Mouse (Mus musculus): ENCODE measurements around the gene Cdk5. TPM values are rescaled to one million over a fixed set of nuclear protein-coding genes. Genes with fewer than 3 reads are reported as not detected.
"Not testable (repeated sequence)": the region's sequence is repeated elsewhere in the genome, so short reads cannot be mapped to it uniquely, and the experiment has no call there.

Cdk5 gene
- polyA plus RNA-seq, 1 experiment from 2014 or later = 8.8 TPM

DNA sequence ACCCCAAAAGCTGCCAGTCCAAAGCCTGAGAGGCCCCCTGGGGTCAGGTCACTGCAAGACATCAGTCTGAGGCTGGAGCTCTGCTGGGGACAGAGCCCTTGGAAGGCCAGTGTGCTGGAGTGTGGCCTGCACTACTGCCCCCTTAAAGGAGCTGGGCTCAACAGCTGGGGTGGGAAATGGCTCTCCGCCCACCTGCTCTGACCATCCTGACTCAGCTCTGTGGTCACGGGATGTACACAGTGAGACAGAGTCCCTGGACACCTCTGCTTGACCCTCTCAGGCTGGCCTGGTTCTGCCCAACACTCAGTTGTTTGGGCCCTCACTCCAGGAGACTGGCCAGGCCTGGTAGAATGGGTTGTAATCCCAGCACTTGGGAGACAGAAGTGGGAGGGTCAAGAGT lies 13.9 kb downstream of the Cdk5 start:
- no peak overlapping the region for H3K4me3 ChIP-seq (ENCODE audit: low read depth, low read length)
- H3K36me3 ChIP-seq (ENCODE audit: control insufficient read depth, insufficient read depth) = no peaks in the 10 kb centered on the region; the same call in 1 of the 2 replicates
- peaks cover 3% of the 10 kb centered on the region; the same call in 1 of the 2 replicates for H3K4me1 ChIP-seq (ENCODE audit: control insufficient read depth, low read depth, low read length)
- no peak for ATAC-seq (ENCODE audit: low read depth)
- no peaks in the 10 kb centered on the region for H3K27me3 ChIP-seq (ENCODE audit: control insufficient read depth, insufficient read depth, low read depth, low read length)
- H3K9me3 ChIP-seq (replicated peaks; ENCODE audit: control insufficient read depth, low read length) = no peaks in the 10 kb centered on the region
- WGBS (ENCODE audit: insufficient replicate concordance) = 77% methylated on average over 2 of the region's 2 CpGs
- H3K4me2 ChIP-seq (ENCODE audit: low read depth, low read length) = no peak overlapping the region
- H3K27ac ChIP-seq (ENCODE audit: low read length) = no peak overlapping the region
- no peak overlapping the region for H3K9ac ChIP-seq (ENCODE audit: low read depth, low read length)

DNA sequence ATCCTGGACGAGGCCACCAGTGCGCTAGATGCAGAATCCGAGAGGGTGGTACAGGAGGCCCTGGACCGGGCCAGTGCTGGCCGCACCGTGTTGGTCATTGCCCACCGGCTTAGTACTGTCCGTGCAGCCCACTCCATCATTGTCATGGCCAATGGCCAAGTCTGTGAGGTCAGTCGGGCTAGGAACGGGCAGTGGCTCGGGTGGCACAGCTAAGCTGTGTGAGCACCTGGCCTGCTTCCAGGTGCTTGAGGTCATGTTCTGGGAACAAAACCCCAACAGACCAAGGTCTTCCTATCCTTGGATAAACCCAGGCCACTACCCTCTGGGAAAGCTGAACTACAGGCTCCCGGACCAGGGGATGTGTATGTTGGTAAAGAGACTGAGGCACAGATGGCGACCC lies 14.7 kb downstream of the Cdk5 start:
- Histone ChIP-seq H3K27me3 (ENCODE audit: control insufficient read depth, insufficient read depth, low read depth, low read length) (no peaks in the 10 kb centered on the region), H3K36me3 (ENCODE audit: control insufficient read depth, insufficient read depth) (no peaks in the 10 kb centered on the region; the same call in 1 of the 2 replicates), H3K9me3 (replicated peaks; ENCODE audit: control insufficient read depth, low read length) (no peaks in the 10 kb centered on the region), H3K27ac (ENCODE audit: low read length) (no peak overlapping the region), H3K4me3 (ENCODE audit: low read depth, low read length) (no peak overlapping the region), H3K4me2 (ENCODE audit: low read depth, low read length) (no peak overlapping the region), H3K9ac (ENCODE audit: low read depth, low read length) (no peak overlapping the region), H3K4me1 (ENCODE audit: control insufficient read depth, low read depth, low read length) (peaks cover 3% of the 10 kb centered on the region; the same call in 1 of the 2 replicates)
- no peak for ATAC-seq (ENCODE audit: low read depth)
- WGBS (ENCODE audit: insufficient replicate concordance) = 86% methylated on average over 13 of the region's 13 CpGs

DNA sequence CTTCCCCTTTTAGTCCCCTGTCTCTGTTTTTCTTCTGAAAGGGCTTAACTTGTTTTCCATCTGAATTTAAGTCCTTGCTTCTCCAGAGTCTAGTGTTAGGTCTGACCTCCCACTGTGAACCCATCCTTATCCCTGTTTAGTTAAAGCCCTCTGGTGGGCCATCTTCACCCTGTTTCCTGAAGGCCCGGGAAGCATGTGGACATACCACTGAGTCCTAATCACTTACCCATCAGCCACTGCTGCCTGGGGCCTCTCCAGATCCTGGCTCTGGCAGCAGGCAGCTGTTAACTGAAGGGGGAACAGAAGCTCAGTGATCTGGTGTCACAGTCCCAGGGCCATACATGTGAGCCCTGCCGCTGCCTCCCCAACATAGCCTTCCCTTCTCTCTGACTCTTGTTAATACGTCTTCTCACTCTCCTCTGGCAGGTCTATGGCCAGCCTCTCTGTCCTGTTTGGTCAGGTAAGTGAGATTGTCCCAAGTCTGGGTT lies 17.9 kb downstream of the Cdk5 start:
- H3K27me3 ChIP-seq (ENCODE audit: control insufficient read depth, insufficient read depth, low read depth, low read length) = no peaks in the 10 kb centered on the region
- 60% methylated on average over 3 of the region's 3 CpGs for WGBS (ENCODE audit: insufficient replicate concordance)
- no peak overlapping the region for H3K4me3 ChIP-seq (ENCODE audit: low read depth, low read length)
- H3K9me3 ChIP-seq (replicated peaks; ENCODE audit: control insufficient read depth, low read length) = no peaks in the 10 kb centered on the region
- H3K9ac ChIP-seq (ENCODE audit: low read depth, low read length) = no peak overlapping the region
- H3K36me3 ChIP-seq (ENCODE audit: control insufficient read depth, insufficient read depth) = no peaks in the 10 kb centered on the region; the same call in 1 of the 2 replicates
- no peak for ATAC-seq (ENCODE audit: low read depth)
- H3K27ac ChIP-seq (ENCODE audit: low read length) = no peak overlapping the region
- peaks cover 3% of the 10 kb centered on the region; the same call in 1 of the 2 replicates for H3K4me1 ChIP-seq (ENCODE audit: control insufficient read depth, low read depth, low read length)
- H3K4me2 ChIP-seq (ENCODE audit: low read depth, low read length) = no peak overlapping the region

DNA sequence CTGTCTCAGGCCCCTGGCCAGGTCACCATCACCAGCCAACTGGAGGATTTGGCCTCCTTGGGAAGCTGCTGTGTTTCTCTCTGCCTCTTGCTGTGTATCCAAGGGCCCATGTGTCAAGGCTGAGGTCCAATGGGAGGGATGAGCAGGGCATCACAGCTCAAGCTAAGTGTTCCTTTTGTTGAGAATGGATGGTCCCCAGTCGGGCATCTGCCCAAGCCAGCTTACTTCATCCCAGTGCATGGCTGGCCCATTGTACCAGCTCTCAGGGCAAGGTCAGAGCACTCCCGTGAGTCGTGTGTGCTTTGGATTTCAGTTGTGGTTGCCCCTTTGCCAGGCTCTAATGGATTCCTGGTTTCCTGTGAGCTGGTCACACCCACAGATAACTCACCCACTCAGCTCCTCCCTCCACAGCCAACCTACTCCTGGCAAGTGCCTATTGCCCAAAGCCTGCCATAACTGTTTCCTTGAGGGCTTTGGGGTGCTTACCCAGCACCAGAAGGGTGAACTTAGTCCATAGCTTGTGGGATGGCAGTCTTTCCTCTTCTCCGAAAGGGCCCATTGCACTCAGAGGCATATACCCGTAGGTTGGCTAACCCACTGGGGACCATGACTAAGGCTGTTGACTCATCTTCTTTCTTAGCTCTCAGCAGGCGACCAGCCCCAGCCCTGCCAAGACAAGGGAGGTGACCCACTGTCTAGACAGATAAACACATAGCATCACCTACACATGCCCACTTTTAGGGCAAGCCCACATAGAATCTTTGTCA lies 18.6 kb downstream of the Cdk5 start:
- H3K9ac ChIP-seq (ENCODE audit: low read depth, low read length) = no peak overlapping the region
- H3K27me3 ChIP-seq (ENCODE audit: control insufficient read depth, insufficient read depth, low read depth, low read length) = no peaks in the 10 kb centered on the region
- 55% methylated on average over 6 of the region's 6 CpGs for WGBS (ENCODE audit: insufficient replicate concordance)
- peaks cover 3% of the 10 kb centered on the region; the same call in 1 of the 2 replicates for H3K4me1 ChIP-seq (ENCODE audit: control insufficient read depth, low read depth, low read length)
- no peaks in the 10 kb centered on the region for H3K9me3 ChIP-seq (replicated peaks; ENCODE audit: control insufficient read depth, low read length)
- no peak overlapping the region for H3K4me2 ChIP-seq (ENCODE audit: low read depth, low read length)
- no peak overlapping the region for H3K27ac ChIP-seq (ENCODE audit: low read length)
- H3K4me3 ChIP-seq (ENCODE audit: low read depth, low read length) = no peak overlapping the region
- no peak for ATAC-seq (ENCODE audit: low read depth)
- H3K36me3 ChIP-seq (ENCODE audit: control insufficient read depth, insufficient read depth) = no peaks in the 10 kb centered on the region; the same call in 1 of the 2 replicates

DNA sequence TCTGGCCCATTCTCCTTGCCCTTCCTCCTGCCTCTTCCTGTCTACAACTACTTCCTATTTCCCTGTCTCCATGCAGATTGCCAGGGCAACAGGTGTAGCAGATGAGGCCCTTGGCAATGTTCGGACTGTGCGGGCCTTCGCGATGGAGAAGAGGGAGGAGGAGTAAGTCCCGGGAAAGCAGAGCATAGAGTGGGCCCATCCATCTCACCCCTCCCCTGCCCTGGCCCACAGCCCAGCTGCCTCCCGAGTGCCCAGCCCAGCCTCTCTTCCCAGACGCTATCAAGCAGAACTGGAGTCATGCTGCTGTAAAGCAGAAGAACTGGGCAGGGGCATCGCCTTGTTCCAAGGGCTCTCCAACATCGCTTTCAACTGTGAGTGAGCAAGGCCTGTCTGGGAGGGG lies 21.4 kb downstream of the Cdk5 start:
- 76% methylated on average over 9 of the region's 9 CpGs for WGBS (ENCODE audit: insufficient replicate concordance)
- Histone ChIP-seq H3K9ac (ENCODE audit: low read depth, low read length) (no peak overlapping the region), H3K27ac (ENCODE audit: low read length) (no peak overlapping the region), H3K4me1 (ENCODE audit: control insufficient read depth, low read depth, low read length) (peaks cover 3% of the 10 kb centered on the region; the same call in 1 of the 2 replicates), H3K9me3 (replicated peaks; ENCODE audit: control insufficient read depth, low read length) (no peaks in the 10 kb centered on the region), H3K27me3 (ENCODE audit: control insufficient read depth, insufficient read depth, low read depth, low read length) (no peaks in the 10 kb centered on the region), H3K4me3 (ENCODE audit: low read depth, low read length) (no peak overlapping the region), H3K4me2 (ENCODE audit: low read depth, low read length) (no peak overlapping the region), H3K36me3 (ENCODE audit: control insufficient read depth, insufficient read depth) (no peaks in the 10 kb centered on the region; the same call in 1 of the 2 replicates)
- no peak for ATAC-seq (ENCODE audit: low read depth)

DNA sequence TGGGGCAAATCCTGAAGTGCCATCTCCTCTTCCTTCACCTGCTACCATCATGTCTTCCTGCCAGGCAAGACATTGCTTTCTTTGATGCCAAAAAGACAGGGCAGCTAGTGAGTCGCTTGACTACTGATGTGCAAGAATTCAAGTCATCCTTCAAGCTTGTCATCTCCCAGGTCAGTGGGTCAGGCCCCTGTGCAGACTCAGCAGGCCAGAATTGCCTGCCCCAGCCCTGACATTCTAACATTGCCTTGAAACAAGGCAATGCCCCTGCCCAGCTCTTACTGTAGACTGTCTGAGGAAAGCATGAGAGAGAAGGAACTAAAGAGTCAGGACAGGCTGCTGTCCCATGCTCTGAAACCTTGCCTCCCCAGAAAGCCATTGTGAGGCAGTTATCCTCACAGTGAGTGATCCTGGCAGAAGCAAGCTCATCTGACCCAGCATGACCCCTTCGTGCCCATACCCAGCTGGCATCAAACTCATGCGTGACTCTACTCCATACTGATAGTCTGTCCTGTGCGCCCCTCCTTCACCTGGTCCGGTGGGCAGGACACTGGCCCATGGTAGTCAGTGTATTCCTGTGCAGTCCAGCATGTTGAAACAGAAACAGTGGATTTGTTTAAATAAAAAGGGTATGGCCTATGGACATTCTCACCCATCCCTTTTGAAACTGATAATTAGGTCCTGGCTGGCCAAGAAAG lies 22.3 kb downstream of the Cdk5 start:
- Histone ChIP-seq H3K36me3 (ENCODE audit: control insufficient read depth, insufficient read depth) (no peaks in the 10 kb centered on the region; the same call in 1 of the 2 replicates), H3K4me2 (ENCODE audit: low read depth, low read length) (no peak overlapping the region), H3K4me3 (ENCODE audit: low read depth, low read length) (no peak overlapping the region), H3K4me1 (ENCODE audit: control insufficient read depth, low read depth, low read length) (peaks cover 3% of the 10 kb centered on the region; the same call in 1 of the 2 replicates), H3K27me3 (ENCODE audit: control insufficient read depth, insufficient read depth, low read depth, low read length) (no peaks in the 10 kb centered on the region), H3K9me3 (replicated peaks; ENCODE audit: control insufficient read depth, low read length) (no peaks in the 10 kb centered on the region), H3K9ac (ENCODE audit: low read depth, low read length) (no peak overlapping the region), H3K27ac (ENCODE audit: low read length) (no peak overlapping the region)
- WGBS (ENCODE audit: insufficient replicate concordance) = 83% methylated on average over 5 of the region's 5 CpGs
- ATAC-seq (ENCODE audit: low read depth) = no peak

DNA sequence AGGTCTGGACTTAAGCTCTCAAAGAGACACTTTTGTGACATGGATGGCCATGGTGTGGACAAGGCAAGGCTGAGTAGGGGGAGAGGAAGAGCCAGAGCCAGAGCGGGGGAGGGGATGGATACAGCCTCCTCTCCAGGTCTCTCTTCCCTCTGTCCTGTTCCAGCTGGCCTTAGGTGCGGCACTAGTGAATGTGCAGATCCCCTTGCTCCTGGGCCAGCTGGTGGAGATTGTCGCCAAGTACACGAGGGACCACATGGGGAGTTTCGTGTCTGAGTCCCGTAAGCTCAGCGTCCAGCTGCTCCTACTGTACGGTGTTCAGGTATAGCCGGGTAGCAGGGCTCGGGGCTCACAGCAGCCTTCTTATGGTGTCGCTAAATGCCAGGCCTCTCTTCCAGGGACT lies 23.0 kb downstream of the Cdk5 start:
- H3K4me2 ChIP-seq (ENCODE audit: low read depth, low read length) = no peak overlapping the region
- no peaks in the 10 kb centered on the region for H3K9me3 ChIP-seq (replicated peaks; ENCODE audit: control insufficient read depth, low read length)
- no peaks in the 10 kb centered on the region for H3K27me3 ChIP-seq (ENCODE audit: control insufficient read depth, insufficient read depth, low read depth, low read length)
- ATAC-seq (ENCODE audit: low read depth) = no peak
- no peak overlapping the region for H3K27ac ChIP-seq (ENCODE audit: low read length)
- no peaks in the 10 kb centered on the region; the same call in 1 of the 2 replicates for H3K36me3 ChIP-seq (ENCODE audit: control insufficient read depth, insufficient read depth)
- peaks cover 3% of the 10 kb centered on the region; the same call in 1 of the 2 replicates for H3K4me1 ChIP-seq (ENCODE audit: control insufficient read depth, low read depth, low read length)
- 80% methylated on average over 11 of the region's 11 CpGs for WGBS (ENCODE audit: insufficient replicate concordance)
- H3K4me3 ChIP-seq (ENCODE audit: low read depth, low read length) = no peak overlapping the region
- no peak overlapping the region for H3K9ac ChIP-seq (ENCODE audit: low read depth, low read length)

DNA sequence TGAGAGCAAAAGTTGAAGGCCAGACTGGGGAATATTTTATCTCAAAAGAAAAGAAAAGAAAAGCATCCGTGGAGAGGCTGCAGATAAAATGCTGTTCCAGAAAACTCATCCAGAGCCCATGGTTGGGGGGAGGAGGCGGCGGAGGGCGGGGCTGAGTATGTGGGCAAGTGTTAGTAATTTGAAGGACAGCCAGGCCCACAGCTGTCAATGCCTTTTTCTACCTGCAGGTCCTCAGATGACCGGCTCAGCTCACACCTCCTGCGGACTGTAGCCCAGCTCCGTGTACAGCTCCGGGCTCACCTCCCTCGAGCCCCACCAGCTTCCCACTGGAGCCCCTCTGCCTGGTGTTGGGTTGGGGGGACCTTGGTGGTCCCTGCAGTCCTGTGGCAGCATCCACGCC lies 23.6 kb downstream of the Cdk5 start:
- Histone ChIP-seq H3K4me1 (ENCODE audit: control insufficient read depth, low read depth, low read length) (peaks cover 3% of the 10 kb centered on the region; the same call in 1 of the 2 replicates), H3K27me3 (ENCODE audit: control insufficient read depth, insufficient read depth, low read depth, low read length) (no peaks in the 10 kb centered on the region), H3K9ac (ENCODE audit: low read depth, low read length) (no peak overlapping the region), H3K27ac (ENCODE audit: low read length) (no peak overlapping the region), H3K4me3 (ENCODE audit: low read depth, low read length) (no peak overlapping the region), H3K36me3 (ENCODE audit: control insufficient read depth, insufficient read depth) (no peaks in the 10 kb centered on the region; the same call in 1 of the 2 replicates), H3K9me3 (replicated peaks; ENCODE audit: control insufficient read depth, low read length) (no peaks in the 10 kb centered on the region), H3K4me2 (ENCODE audit: low read depth, low read length) (no peak overlapping the region)
- 73% methylated on average over 10 of the region's 10 CpGs for WGBS (ENCODE audit: insufficient replicate concordance)
- no peak for ATAC-seq (ENCODE audit: low read depth)

DNA sequence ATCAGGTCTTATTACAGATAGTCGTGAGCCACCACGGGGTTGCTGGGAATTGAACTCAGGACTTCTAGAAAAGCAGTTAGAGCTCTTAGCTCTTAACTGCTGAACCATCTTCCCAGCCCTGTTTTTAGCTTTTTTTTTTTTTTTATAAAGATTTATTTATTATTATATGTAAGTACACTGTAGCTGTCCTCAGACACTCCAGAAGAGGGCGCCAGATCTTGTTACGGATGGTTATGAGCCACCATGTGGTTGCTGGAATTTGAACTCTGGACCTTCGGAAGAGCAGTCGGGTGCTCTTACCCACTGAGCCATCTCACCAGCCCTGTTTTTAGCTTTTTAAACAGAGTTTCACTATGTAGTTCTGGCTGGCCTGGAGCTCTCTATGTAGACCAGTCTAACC lies 27.1 kb downstream of the Cdk5 start:
- not testable (repeated sequence) for H3K27ac ChIP-seq (ENCODE audit: low read length); H3K4me3 ChIP-seq (ENCODE audit: low read depth, low read length); H3K4me2 ChIP-seq (ENCODE audit: low read depth, low read length); H3K9me3 ChIP-seq (replicated peaks; ENCODE audit: control insufficient read depth, low read length); H3K36me3 ChIP-seq (ENCODE audit: control insufficient read depth, insufficient read depth); ATAC-seq (ENCODE audit: low read depth); H3K9ac ChIP-seq (ENCODE audit: low read depth, low read length); H3K27me3 ChIP-seq (ENCODE audit: control insufficient read depth, insufficient read depth, low read depth, low read length)
- 77% methylated on average over 6 of the region's 6 CpGs for WGBS (ENCODE audit: insufficient replicate concordance)
- peaks cover 10% of the 10 kb centered on the region for H3K4me1 ChIP-seq (ENCODE audit: control insufficient read depth, low read depth, low read length)
